Mouse (Mus musculus): Measurements from ENCODE around the gene Galns.

The Galns gene

DNA sequence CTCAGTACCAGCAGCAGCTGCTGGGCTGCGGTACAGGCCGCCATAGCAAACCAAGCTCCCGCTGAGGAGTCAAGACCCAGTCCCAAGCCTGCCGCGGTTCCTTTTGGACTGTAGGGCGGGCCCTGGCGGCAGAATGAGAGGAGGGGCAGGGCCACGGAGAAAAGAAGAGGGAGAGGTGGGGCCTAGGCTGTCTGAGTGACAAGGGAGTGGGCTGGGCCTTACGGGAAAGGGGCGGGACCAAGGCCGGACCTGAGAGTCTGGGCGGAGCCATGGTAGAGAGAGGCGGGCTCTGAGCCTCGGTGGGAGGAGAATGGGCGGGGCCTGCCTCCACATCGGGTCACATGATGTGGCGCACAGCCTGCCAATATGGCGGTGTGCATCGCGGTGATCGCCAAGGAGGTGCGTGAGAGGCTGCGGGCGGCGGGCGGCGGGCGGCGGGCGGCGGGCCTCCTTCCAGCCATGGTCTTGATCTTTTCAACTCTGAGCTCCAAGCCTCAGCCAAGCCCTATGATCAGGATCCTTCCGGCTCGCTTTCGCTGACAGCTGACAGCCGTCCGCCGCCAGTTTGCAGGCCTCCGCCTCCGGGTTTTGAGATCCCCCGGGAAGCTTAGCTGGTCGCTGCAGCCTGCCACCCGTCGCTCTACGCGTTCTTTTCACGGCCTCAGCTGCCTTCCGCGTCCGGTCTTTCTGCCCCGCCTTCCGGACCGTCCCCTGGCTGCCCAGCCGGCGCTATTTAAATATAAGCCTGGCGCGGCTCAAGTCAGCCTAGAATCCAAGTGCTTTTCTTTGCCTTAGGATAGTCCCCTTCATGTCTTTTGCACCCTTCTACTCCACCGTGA lies at the start of gene Galns, which contains the start of gene Trappc2l:
Galns (minus strand) TSS at position 169 of the 839 bp plus-strand sequence.
Trappc2l (plus strand) TSS at position 346 of the 839 bp plus-strand sequence.
- peak; percentile 79 to 92 for DNase-seq (ENCODE audit: low spot score in 2 of 2)

DNA sequence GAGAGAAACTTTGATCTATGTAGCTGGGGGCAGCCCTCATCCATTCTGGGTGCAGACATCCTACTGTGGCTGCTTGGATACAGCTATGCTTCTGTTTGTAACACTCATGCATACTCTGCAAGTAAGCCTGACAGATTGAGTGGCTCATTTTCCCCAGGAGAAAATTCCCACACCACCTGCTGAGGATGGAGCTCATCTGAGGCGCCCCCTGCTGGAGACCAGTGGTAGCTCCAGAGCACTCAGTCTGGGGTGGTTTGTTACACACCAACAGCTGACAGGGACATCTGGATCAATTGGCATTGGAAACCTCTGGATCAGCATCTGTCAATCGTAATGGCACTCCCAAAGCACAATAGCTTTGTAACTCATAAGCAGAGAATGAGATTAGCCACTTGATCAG lies 48.8 kb upstream of the Galns start:
- DNase-seq (ENCODE audit: low spot score in 2 of 2) = no peak

DNA sequence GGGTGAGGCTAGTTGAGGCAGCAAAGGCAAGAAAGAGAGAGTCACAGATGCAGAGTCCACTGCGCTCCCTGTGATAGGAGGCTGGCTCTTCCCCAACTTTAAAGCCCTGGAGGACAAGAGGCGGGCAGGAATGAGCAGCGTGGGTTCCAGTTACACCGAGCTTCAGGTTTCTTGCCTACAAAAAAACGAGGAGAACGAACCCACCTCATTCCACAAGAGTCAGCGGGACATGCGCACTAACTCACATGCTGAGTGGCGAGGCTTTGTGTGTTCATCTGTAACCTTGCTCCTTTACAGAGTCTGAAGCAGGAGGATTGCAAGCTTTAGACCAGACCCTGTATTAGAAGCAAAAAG lies 47.5 kb upstream of the Galns start:
- DNase-seq (ENCODE audit: low spot score in 2 of 2) = no peak

DNA sequence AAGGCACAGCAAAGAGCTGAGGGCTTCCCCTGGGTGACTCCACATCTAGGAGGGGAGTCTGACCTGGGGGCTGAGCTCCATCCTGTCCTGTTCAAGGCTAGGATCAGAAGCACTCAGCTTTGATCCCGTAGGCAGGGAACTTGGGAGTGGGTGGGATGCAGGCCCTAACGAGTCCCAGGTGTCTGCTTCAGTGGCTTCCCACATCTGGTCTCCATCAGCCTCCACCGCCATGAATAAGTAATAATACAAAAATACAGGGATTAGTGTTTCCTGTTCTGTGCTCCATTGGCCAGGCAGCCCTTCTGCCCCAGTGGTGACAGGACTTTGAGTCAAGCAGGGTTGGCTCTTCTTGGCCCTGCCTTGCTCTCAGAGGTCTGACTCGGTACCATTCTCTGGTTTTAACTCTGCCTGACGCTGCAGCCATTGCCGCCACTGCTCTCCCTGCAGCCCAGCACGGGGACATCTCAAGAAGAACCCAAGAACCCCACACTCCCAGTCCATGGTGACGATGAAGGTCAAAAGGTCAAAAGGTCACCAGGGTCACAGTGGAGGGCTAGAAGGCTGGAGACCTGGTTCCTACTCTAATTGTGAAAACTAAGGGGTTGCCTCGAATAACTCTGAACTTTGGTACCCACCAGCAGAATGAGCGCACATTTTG lies 47.0 kb upstream of the Galns start:
- DNase-seq (ENCODE audit: low spot score in 2 of 2) = no peak

DNA sequence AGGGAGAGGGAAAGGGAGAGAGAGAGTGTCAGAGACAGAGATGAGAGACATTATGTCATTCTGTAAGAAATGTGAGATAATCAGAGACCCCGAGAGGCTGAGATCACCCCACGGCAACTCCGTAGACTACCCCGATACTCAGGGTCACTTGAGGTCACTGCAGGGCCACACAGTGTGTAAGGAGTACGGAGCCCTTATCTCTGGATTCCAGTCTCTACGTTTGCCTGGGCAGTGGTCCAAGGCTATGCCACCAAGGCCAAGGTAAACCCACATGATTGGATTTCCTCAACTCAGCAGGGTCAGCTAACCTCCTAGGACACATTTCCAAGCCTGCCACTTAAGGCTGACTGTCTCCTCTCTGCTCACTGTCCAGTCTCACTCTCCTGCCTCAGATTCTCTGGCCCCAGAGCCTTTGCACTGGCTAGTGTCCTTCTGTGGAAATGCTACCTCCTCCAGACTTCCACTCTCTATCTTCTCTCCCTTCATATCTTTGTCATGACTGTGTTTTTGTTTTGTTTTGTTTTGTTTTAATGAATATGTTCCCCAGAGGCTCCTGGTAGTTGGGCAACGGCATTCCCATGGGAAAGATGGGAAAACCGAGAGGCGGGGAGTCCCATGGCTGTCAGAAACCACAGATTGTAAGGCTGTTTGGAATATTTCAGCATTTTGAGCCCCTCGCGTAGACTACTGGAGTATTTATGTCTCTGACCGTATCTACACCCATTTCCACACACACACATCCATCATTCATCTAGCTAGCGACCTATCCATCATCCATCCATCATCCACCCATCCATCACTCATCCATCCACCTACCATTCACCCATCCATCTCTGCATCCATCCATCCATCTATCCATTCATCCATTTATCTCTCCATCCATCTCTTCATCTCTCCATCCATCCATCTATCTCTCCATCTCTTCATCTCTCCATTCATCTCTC lies 45.1 kb upstream of the Galns start:
- DNase-seq (ENCODE audit: low spot score in 2 of 2) = no peak

DNA sequence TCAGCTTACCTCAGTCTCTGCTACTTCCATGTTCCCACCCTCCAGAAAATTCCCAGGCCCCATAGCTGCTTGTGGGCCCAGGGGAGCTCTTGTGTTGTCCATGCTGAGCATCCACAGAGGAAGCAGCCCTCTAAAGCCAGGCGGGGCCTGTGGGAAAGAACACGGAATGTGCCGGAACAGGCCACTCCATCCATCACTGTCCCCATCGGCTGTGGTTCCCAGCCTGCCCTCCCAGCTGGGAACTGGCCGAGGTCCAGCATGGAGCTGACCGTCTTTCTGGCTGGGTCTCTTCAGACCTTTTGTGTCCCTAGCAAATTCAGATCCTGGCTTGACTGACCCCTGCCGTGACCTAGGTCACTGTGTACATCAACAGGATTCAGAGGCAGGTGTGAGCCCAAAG lies 43.5 kb upstream of the Galns start:
- no peak for DNase-seq (ENCODE audit: low spot score in 2 of 2)

DNA sequence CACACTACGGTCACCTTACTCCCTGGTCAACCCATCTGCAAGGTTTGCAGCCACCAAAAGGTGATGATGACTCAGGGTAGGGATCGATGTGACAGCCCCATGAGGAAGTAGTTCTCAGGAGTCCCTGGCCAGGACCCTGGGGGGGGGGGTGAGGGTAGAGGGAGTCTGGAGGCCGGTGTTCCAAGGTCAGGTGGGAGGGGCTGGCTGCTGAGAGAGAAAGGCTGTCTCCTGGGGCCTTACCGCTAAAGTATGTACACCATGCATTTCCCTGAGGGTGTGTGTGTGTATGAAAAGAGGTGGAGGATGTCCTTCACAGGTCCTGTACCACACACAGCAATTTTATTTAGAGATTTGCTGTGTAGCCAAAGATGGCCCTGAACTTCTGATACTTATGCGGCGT lies 41.4 kb upstream of the Galns start:
- DNase-seq (ENCODE audit: low spot score in 2 of 2) = no peak

DNA sequence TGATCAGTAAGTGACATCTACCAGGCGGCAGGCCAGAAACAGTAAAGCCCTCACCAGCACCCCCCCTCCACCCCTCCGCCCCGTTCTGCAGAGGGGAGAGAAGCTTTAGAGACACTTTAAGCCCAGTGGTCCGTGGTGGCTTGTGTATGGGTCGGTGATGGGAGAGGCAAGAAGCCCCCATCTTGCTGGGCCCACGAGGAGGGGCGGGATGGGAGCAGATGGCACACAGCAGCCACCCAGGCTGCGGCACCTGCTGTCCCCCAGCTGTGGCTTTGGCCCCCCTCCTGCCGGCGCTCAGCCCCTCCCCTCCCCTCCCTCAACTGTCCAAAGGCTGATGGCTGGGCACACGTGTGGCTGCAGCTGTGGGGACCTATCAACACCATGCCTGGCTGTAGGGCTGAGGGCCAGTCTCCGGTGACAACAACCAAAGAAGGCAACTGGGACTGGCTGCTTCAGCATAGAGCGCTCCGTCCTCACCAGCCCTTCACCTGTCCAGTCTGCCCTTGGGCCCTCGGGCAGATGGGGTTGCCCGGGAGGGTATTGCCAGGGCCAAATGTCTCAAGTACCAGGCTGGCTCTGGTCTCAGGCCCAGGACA lies 40.2 kb upstream of the Galns start:
- DNase-seq (ENCODE audit: low spot score in 2 of 2) = no peak

DNA sequence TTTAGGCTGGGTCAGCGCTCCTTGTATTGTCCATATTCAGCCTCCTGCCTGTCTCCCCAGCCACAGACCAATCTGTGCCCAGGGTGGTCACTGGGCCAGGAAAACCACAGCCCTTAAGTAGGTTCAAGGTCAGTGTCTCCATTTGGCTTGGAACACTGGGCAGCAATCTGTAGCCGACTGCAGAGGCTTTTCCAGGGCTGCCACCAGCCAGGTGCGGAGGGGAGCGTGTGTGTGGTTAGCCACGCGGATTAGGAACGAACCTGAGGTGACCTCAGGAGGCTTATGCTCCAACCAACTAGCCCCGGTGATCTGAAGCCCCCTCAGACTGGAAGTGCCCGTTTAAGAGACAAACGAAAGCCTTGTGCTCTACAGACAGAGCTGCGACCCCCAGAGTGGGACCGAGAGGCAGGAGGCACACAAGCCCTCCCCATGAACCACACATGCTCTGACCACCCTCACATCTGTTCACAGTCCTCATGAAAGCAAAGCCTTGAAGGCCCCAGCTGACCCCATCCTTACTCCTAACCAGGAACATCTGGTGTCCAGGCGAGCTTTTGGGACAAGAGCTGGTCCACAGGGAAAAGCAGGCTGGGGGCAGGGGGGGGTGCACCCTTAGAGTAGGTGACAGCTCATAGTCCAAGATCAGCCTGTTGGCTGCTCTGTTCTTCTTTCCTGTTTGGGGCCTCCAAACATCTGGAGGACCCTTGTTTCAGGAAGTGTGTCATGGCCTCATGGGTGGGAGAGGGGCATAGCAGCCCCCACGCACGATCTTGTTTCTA lies 37.1 kb upstream of the Galns start:
- no peak for DNase-seq (ENCODE audit: low spot score in 2 of 2)

DNA sequence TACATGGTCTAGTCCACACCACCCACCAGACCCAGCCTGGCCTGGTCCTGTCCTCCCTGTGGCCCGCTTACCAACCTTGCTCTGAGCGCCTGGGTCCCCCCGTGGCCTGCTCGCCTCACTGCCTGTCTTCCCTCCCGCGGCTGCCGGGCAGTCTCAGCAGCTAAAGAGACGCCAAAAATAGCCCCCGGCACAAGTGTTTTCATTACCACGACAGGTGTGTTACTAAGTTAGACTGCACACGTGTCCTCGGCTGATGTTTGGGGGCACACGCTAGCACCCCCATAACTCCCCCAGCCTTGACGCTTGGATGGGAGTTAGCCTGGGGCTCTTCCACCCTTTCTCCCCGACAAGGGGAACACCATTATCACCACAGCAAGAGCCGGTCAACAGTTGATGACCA lies 35.1 kb upstream of the Galns start:
- DNase-seq (ENCODE audit: low spot score in 2 of 2) = no peak

DNA sequence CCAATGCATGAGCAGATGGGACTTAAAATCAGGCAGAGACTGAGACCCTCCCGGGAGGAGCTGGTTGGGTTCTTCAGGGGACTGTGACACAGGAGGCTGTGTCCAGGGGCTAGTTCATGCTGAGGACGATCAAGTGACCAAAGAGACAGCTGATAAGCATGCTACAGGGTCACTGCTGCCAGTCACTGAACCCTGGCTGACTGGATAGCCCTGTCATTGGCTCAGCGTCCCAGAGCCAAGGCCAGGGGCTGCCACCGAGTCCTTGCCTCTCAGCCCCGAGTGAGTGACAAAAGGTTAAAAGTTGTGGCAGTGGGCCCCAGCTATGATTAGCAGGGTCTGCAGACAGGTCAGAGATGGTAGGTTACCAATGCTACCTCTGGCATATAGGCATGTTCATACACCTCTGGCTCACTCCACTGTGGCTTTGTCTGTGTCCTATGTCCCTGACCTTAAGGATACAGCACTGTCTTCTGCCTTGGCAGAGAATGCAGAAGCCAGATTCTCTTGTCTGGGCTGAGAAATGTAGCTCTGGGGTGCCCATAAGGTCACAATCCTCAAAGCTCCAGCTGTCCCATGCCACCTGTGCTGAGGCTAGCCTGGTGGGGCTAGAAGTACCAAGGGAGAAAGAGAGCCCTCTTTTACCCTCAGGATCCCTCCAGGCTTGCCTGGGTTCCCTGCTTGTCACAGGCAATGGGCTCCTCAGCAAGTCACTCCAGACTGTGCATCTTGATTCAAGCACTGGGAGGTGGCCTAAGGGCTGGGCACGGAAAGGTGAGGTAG lies 33.1 kb upstream of the Galns start:
- no peak for DNase-seq (ENCODE audit: low spot score in 2 of 2)

DNA sequence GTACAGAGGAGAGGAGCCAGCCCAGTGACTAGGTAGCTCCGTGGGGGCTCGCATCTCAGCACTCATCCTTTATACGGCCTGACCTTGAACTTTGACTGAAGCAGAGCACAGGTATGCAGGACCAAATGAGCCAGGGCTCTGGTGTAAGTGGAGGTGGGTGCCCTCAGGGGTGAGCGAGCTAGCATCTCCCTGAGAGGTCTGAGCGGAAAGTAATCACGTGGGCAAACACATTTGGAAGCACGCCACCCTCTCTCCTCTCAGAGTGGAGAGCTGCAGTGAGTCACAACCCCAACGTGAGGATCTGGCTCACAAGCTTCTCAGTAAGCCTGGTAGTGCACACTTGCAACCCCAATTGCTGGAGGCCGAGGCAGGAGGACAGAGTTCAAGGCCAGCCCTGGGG lies 30.8 kb upstream of the Galns start:
- DNase-seq (ENCODE audit: low spot score in 2 of 2) = no peak

DNA sequence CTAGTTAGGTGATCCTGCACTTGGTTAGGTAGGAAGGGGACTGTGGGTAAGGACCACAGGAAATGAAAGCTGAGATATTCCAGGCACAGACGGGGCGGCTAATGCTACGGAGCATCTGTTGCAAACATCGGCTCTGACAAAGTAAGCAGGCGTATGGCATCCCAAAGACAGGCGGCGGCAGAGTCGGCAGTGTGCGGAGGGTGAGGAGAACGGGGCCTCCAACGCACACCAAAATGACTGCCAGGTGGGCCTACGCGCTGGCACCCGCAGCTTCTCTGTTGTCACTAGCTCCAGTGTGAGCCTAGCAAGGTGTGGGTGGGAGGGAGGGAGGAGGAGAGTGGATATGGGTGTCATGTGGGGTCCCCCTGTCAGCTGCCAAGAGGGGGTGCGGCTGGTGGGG lies 30.1 kb upstream of the Galns start:
- no peak for DNase-seq (ENCODE audit: low spot score in 2 of 2)

DNA sequence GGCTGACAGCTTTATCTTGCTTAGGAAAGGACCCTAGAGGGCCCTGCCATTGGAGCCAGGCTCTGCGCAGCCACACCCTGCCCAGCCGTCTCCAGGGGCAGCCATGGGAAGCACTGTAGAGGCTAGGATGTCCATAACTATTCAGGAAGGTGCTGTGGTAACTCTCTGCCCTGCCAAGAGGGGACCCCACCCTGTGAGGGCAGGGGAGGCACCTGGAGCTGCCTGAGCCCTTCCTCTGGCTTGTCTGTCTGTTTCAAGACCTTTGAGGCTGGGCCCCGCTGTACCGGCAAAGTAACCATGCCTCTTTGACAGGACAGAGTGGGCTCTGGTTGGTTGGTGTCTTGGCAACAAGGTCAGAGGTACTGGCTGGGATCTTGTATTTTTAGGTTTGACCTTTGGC lies 29.6 kb upstream of the Galns start:
- DNase-seq (ENCODE audit: low spot score in 2 of 2) = no peak

DNA sequence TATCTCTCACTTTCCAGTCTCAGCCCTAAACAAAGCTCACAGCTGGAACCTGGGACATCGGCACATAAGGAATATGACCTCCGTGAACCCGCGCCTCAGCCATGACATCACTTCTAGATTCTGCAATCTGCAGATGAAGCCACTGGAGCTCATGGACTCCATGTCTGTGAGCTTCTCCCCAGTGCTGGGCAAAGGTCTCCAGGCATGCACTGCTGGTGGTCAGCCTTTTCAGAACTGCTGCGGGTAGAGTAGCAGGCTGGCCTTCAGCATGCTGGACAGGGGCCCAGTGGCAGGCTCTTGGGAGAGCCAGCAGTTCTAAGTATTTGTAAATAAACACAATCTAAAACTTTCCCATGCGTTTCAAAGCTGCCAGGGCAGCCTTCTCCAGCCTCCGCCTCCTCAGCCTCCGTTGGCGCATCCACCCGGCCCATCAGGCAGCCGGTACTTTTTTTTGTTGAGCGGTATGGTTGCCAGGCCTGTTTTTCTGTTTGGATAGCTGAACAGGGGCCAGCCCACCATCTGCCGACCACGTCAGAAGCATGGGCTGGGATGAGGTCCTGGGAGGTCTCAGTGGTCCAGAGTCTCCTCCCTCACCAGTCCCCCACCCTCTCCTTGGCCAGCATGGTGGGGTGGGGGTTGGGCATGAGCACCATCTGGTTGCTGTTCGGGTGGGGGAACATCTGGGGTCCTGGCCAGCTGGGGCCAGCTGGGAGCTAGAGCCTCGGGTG lies 28.4 kb upstream of the Galns start:
- peak; percentile 45 to 84 for DNase-seq (ENCODE audit: low spot score in 2 of 2)

DNA sequence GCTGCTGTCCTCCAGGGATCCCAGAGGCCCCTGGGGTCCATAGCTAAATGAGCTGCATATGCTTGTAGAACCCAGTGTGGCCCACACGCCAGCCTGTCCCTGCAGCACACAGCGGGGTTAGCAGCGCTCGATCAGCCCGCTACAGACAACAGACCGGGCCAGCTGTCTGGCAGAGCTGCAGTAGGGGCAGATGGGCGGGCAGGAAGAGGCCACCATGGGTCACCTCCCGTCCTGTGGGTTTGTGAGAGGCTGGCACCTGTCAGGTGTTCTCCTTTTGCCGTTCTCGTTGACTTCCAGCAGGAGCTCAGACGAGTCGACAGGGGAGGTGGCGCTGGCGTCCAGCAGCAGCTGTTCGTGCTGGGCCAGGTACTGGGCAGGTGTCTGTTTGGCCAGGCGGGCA lies 27.3 kb upstream of the Galns start:
- DNase-seq (ENCODE audit: low spot score in 2 of 2) = peak in 1 of 2 experiments; percentile 66

DNA sequence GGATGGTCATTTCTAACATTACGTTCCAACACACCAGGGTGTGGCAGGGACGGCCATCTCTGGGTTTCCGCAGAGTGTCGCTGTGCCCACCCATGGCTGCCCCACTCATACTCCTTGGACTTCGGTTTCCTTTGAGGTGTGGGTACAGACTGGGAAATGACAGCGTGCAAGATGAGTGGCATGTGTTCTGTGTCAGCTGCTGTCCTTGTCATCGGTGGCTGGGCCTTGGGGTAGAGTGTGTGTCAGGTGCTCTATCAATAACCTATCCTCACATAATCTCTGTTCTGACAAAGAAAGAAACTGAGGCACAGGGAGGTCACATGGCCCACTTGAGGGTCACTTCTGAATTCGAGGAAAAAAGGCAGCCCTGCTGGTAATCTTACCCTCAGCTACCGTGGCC lies 26.0 kb upstream of the Galns start:
- DNase-seq (ENCODE audit: low spot score in 2 of 2) = no peak

DNA sequence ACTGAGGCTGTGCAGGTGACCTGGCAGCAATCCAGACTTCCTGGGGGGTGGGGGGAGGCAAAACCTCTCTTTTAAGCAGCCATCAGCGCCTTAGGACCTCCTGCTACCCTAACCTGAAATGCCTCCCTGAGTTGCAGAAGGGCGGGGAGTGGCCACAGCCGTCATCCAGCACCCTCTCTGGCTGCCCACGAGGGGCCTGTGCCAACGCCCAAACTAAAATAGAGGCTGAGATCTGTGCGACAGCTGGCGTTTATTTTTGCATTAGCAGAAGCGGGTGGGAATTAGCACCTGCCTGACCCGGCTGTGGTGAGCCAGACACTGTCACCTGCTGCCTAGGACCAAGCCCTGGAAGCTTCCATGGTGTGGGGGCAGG lies 25.5 kb upstream of the Galns start:
- no peak for DNase-seq (ENCODE audit: low spot score in 2 of 2)

Measured in cerebellum, postnatal 4 days (tissue).